Mouse (Mus musculus) stomach, embryonic 16.5 days (tissue): ENCODE data around the gene Oxld1. TPM values are rescaled to one million over a fixed set of nuclear protein-coding genes. Genes with fewer than 3 reads are reported as not detected.

Experiments used
- ATAC-seq: fragments of 200-750 bp; cut with Nextera tagmentation; 2 replicates; pipeline ENCODE4 v1.8.0; 2017; ENCODE audit warnings: moderate number of reproducible peaks, moderate TSS enrichment; ENCODE audit not compliant: insufficient read depth, low FRiP score
- H3K27ac ChIP-seq: fragments of 300-500 bp; sonication (generic); 2 replicates; pipeline ENCODE4 v1.5.1; 2014; ENCODE audit warnings: low read length
- H3K27me3 ChIP-seq: fragments of 300-500 bp; sonication (generic); 2 replicates; pipeline ENCODE4 v1.6.1; 2014; ENCODE audit warnings: low read length, control low read depth, mixed read lengths; ENCODE audit not compliant: control insufficient read depth, insufficient read depth
- H3K36me3 ChIP-seq: fragments of 300-500 bp; sonication (generic); 2 replicates; pipeline ENCODE4 v1.6.1; 2014; ENCODE audit warnings: low read length; ENCODE audit not compliant: control insufficient read depth, insufficient read depth
- H3K4me1 ChIP-seq: fragments of 300-500 bp; sonication (generic); 2 replicates; pipeline ENCODE4 v1.6.1; 2014; ENCODE audit warnings: low read length, control low read depth, mixed read lengths; ENCODE audit not compliant: control insufficient read depth, insufficient read depth
- H3K4me2 ChIP-seq: fragments of 300-500 bp; sonication (generic); 2 replicates; pipeline ENCODE4 v1.6.1; 2014; ENCODE audit warnings: low read depth, low read length, mixed read lengths
- H3K4me3 ChIP-seq: fragments of 300-500 bp; sonication (generic); replicated peaks from 2 replicates; pipeline ENCODE4 v1.5.1; 2014; ENCODE audit warnings: mild to moderate bottlenecking, low read length
- H3K9ac ChIP-seq: fragments of 300-500 bp; sonication (generic); 2 replicates; pipeline ENCODE4 v1.6.1; 2014; ENCODE audit warnings: low read length
- H3K9me3 ChIP-seq: fragments of 300-500 bp; sonication (generic); replicated peaks from 2 replicates; pipeline ENCODE4 v1.6.1; 2016; ENCODE audit warnings: low read length, control low read depth; ENCODE audit not compliant: control insufficient read depth
- WGBS: fragments of 180-500 bp; shearing (Covaris S2); extraction: QIAGEN DNeasy Blood & Tissue Kit; methylation state at CpG from one replicate; pipeline ENCODE4 v1.1.7; 2014; 5-methylcytosine and 5-hydroxymethylcytosine counted together
- polyA plus RNA-seq: library from polyadenylated mRNA; unstranded; fragments of >200 nt; fragmentation: Nextera tagmentation; extraction: Ambion mirVana; gene quantifications from 2 replicates; pipeline ENCODE4 v1.2.1, GENCODE M21; 2015

The Oxld1 gene
- polyA plus RNA-seq, 1 experiment from 2014 or later, result 14.0 TPM

DNA sequence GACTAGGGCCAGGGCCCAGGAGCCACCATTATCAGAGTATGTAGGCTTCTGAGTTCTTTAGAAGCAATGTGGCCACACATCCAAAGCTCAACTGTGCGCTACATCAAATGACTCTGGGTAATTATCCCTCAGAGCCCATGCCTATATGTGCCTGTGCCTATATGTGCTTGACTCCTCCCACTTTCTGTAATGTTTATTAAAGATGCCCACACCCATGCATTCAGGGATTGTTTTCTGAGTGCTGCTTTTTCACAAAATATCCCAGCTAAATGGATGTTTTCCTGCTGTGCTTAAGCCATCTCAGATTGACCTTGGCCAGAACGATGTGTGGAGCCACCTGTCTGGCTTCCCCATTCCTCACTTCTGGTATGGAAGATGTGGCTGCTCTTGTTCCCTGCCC is 5.7 kb upstream of the Oxld1 start:
- no peaks in the 10 kb centered on the region for H3K27me3 ChIP-seq
- no peak for ATAC-seq
- no peak overlapping the region for H3K9ac ChIP-seq
- WGBS, result 87% methylated on average over 2 of the region's 2 CpGs
- H3K9me3 ChIP-seq, result no peaks in the 10 kb centered on the region
- H3K4me1 ChIP-seq, result peaks cover 13% of the 10 kb centered on the region
- H3K27ac ChIP-seq, result no peak overlapping the region
- peaks cover 4% of the 10 kb centered on the region; the same call in 1 of the 2 replicates for H3K36me3 ChIP-seq
- no peak overlapping the region for H3K4me3 ChIP-seq
- no peak overlapping the region for H3K4me2 ChIP-seq

DNA sequence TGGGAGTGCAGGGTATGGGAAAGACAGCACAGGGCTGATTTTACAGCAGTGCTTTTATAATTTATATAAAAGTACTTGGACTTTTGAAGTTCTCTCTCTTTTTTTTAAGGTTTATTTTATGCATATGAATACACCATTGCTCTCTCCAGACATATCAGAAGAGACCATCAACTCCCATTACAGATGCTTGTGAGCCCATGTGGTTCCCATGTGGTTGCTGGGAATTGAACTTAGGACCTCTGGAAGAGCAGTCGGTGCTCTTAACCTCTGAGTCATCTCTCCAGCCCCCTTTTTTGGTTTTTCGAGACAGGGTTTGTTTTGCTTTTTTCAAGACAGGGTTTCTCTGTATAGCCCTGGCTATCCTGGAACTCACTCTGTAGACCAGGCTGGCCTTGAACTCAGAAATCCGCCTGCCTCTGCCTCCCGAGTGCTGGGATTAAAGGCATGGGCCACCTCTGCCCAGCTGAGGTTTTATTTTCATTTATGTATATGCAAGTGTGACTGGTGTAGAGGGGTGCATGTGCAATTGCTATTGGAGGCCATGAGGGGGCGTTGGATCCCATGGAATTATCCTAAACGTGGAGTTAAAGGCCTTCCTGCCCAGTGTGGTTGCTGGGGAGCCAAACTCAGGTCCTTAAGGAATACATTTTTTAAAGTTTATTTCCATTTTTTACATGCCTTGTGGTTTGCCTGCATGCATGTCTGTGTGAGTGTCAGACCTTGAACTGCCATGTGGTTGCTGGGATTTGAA is 1.2 kb upstream of the Oxld1 start:
- 61% methylated on average over 6 of the region's 6 CpGs for WGBS
- ATAC-seq, result no peak
- Histone ChIP-seq H3K36me3 (peaks cover 4% of the 10 kb centered on the region; the same call in 1 of the 2 replicates), H3K4me1 (peaks cover 11% of the 10 kb centered on the region; the same call in 1 of the 2 replicates), H3K27me3 (no peaks in the 10 kb centered on the region), H3K27ac (no peak overlapping the region), H3K9ac (peak overlapping the region; percentile 99), H3K9me3 (no peaks in the 10 kb centered on the region), H3K4me3 (peak overlapping the region; percentile 98), H3K4me2 (peak overlapping the region; percentile 92)

DNA sequence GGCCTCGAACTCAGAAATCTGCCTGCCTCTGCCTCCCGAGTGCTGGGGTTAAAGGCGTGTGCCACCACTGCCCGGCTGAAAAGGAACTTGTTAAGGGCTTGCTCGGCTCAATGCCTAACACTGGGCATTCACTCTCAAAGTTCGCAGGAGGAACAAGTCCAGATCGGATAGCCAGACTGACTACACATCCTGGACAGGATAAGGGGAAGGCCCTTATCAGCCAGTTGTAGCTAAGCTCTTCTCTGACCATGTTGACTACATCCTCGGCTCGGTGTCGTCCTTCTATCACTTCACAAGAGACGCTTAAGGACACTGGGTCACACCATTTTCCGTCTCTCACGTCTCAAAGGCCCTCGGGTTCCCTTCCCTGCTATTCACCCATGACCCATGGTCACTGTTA is 498 bp downstream of the Oxld1 start:
- Histone ChIP-seq H3K4me2 (peak overlapping the region; percentile 92), H3K4me1 (peaks cover 11% of the 10 kb centered on the region; the same call in 1 of the 2 replicates), H3K9me3 (no peaks in the 10 kb centered on the region), H3K27me3 (no peaks in the 10 kb centered on the region), H3K4me3 (peak overlapping the region; percentile 98), H3K36me3 (peaks cover 3% of the 10 kb centered on the region; the same call in 1 of the 2 replicates), H3K27ac (peak overlapping the region; percentile 86), H3K9ac (peak overlapping the region; percentile 99)
- ATAC-seq, result no peak
- WGBS, result 19% methylated on average over 14 of the region's 14 CpGs

DNA sequence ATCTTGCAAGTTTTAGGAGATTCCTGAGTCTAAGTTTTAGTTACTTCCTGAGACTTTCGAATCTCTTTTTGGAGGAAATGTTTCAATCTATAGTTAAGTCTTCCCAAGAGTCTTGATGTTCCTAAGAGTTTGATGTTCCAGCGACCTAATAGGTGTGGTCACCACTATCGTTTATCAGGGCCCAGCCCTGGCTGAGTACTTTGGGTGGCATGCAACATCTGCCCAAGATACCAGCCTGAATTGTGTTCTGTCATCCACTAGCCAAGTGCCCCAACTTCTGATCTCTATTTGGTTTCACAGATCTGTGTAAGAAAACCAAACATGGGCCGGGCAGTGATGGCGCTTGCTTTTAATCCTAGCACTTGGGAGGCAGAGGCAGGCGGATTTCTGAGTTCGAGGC is 2.5 kb downstream of the Oxld1 start:
- Histone ChIP-seq H3K4me2 (no peak overlapping the region), H3K9me3 (no peaks in the 10 kb centered on the region), H3K9ac (no peak overlapping the region), H3K27me3 (no peaks in the 10 kb centered on the region), H3K27ac (no peak overlapping the region), H3K4me1 (peaks cover 11% of the 10 kb centered on the region; the same call in 1 of the 2 replicates), H3K4me3 (no peak overlapping the region), H3K36me3 (no peaks in the 10 kb centered on the region)
- 91% methylated on average over 7 of the region's 7 CpGs for WGBS
- no peak for ATAC-seq

DNA sequence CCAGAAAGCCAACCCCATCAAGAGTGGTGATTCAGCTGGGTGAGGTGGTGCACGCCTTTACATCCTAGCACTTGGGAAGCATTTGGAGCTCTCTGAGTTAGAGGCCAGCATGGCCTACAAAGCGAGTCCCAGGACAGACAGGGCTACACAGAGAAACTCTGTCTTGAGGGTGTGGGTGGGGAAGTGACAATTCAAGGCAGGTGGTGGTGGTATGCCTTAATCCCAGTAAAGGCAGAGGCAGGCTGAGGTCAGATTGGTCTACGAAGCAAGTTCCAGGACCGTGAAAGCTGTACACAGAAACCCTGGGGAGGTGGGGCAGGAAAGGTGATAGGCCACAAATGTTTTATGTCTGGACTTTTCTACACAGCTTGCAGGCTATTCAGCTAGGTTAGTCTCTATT is 2.9 kb downstream of the Oxld1 start:
- Histone ChIP-seq H3K4me3 (no peak overlapping the region), H3K27me3 (no peaks in the 10 kb centered on the region), H3K9ac (no peak overlapping the region), H3K4me2 (no peak overlapping the region), H3K9me3 (no peaks in the 10 kb centered on the region), H3K27ac (no peak overlapping the region), H3K4me1 (peaks cover 11% of the 10 kb centered on the region; the same call in 1 of the 2 replicates), H3K36me3 (no peaks in the 10 kb centered on the region)
- 92% methylated on average over 4 of the region's 4 CpGs for WGBS
- ATAC-seq, result no peak

DNA sequence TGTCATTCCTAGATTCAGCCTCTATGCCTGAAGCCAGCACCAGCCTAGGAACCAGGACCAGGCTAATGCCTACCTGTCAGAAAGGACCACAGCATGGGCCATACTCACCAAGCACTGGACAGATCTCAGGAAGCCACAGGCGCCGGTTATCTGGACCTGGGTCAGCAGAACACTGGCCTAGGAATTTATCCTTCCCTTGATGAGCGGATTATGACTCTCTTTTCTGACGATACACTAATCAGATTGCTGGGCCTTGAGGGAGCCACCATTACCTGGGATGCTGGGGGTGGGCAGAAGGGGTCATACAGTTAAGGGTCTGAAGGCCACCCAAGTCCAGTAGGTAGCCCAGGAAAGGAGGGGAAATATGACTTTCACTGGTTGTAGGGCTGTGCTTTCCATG is 4.6 kb downstream of the Oxld1 start, which contains the start of gene Pde6g:
Gene Pde6g (minus strand): TSS at position 195 of the 400 bp plus-strand sequence.
- Histone ChIP-seq H3K36me3 (no peaks in the 10 kb centered on the region), H3K9me3 (no peaks in the 10 kb centered on the region), H3K9ac (peak within 1 kb of the TSS; percentile 16; the same call in 1 of the 2 replicates), H3K27ac (no peak within 1 kb of the TSS), H3K4me3 (no peak within 1 kb of the TSS), H3K4me2 (no peak within 1 kb of the TSS), H3K27me3 (no peaks in the 10 kb centered on the region), H3K4me1 (peaks cover 8% of the 10 kb centered on the region; the same call in 1 of the 2 replicates)
- WGBS, result 91% methylated on average over 4 of the region's 4 CpGs
- ATAC-seq, result no peak

DNA sequence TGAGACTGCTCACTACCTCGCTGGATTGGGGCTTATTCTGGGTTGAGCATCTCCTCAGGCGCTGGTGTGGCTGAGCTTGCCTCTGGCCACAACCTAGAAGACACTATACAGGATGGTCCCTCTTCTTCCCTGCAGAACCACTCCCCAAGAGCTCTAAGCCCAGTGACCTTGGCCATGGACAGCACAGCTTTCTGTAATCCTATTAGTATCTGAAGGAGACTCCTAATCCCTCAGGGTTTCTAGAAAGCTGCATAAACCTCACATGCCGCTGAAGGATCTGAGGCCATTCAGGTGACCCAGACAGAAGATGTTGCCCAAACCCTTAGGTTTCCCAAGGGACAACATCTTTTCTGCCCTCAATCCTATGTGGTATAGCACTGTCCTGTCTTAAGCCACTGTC is 5.6 kb downstream of the Oxld1 start:
- Histone ChIP-seq H3K4me1 (peaks cover 6% of the 10 kb centered on the region; the same call in 1 of the 2 replicates), H3K27ac (no peak overlapping the region), H3K9ac (no peak overlapping the region), H3K36me3 (no peaks in the 10 kb centered on the region), H3K4me3 (no peak overlapping the region), H3K9me3 (no peaks in the 10 kb centered on the region), H3K4me2 (no peak overlapping the region), H3K27me3 (no peaks in the 10 kb centered on the region)
- no peak for ATAC-seq
- WGBS, result 76% methylated on average over 3 of the region's 3 CpGs

DNA sequence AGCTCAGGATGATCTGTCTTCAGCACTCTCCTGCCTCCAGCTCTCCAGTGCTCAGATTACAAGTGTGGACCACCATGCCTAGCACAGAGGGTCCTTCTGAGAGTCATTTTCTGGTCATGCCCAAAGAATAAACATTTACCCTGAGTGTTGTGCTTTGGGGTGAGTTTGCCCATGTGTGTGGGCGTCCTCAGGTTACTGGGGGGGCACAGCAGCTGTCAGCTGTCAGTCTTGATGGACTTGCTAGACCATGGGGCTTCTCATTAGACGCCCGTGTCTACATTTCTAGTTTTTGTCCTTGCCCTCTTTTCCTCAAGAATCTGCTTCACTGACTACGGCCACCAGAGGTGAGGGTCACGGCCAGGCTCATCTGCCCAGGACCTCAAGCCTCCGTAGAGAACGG is 10.7 kb downstream of the Oxld1 start:
- 68% methylated on average over 7 of the region's 7 CpGs for WGBS
- Histone ChIP-seq H3K9ac (no peak overlapping the region), H3K4me2 (no peak overlapping the region), H3K27ac (no peak overlapping the region), H3K36me3 (no peaks in the 10 kb centered on the region), H3K4me3 (no peak overlapping the region), H3K9me3 (no peaks in the 10 kb centered on the region), H3K27me3 (no peaks in the 10 kb centered on the region), H3K4me1 (no peaks in the 10 kb centered on the region)
- no peak for ATAC-seq

DNA sequence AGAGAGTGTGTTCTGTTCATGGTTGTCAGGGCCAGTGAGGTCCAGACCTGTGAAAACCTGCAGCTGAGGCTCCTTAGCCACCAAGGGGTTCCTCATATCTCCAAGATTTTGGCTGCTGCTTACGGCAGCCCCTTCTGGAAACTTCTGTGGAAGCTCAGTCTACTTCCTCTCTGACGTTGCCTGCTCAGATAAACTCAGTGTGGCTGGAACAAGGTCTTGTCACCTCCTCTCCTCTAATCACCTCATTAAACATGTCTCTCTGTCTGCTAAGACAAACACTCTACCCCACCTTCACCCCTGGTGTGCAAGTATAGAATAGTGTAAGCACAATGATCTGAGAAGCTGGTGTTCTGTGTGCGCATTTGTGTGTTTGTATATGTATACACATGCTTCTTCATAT is 12.4 kb downstream of the Oxld1 start:
- 49% methylated on average over 3 of the region's 3 CpGs for WGBS
- no peak overlapping the region for H3K4me3 ChIP-seq
- H3K36me3 ChIP-seq, result no peaks in the 10 kb centered on the region
- no peaks in the 10 kb centered on the region for H3K4me1 ChIP-seq
- no peak overlapping the region for H3K9ac ChIP-seq
- ATAC-seq, result no peak
- H3K4me2 ChIP-seq, result no peak overlapping the region
- no peaks in the 10 kb centered on the region for H3K9me3 ChIP-seq
- H3K27me3 ChIP-seq, result no peaks in the 10 kb centered on the region
- no peak overlapping the region for H3K27ac ChIP-seq
